Mouse (Mus musculus) urinary bladder, postnatal 0 days (tissue): ENCODE measurements around the gene Armcx4. TPM values are rescaled to one million over a fixed set of nuclear protein-coding genes. Genes with fewer than 3 reads are reported as not detected.

Experiments
- polyA plus RNA-seq: library from polyadenylated mRNA; unstranded; fragments of >200 nt; fragmentation: Nextera tagmentation; extraction: Ambion mirVana; gene quantifications from 2 replicates; pipeline ENCODE4 v1.2.1, GENCODE M21; 2015

The Armcx4 gene
- polyA plus RNA-seq = 1.5 and 1.6 TPM in 2 replicates

GRCm38 (mm10) chrX:134686267-134686666, at the start of gene Armcx4:
Armcx4 (plus strand) TSS chrX:134686519.

GRCm38 (mm10) chrX:134717752-134718308, 31.5 kb downstream of the Armcx4 start, which contains the start of gene Armcx1:
Armcx1 (plus strand) TSS chrX:134717963.

Other genes with a start within 250 kb of the Armcx4 start
- gene Taf7l, start 210.0 kb upstream of the Armcx4 start, polyA plus RNA-seq = not detected in 2 replicates
- gene Timm8a1, start 144.7 kb upstream of the Armcx4 start, polyA plus RNA-seq = 42.5 and 43.2 TPM in 2 replicates
- gene Btk, start 102.9 kb upstream of the Armcx4 start, polyA plus RNA-seq = 0.93 and 2.5 TPM in 2 replicates
- 380 and 391 TPM in 2 replicates for gene Rpl36a, start 100.9 kb upstream of the Armcx4 start, polyA plus RNA-seq
- gene Gla, start 85.4 kb upstream of the Armcx4 start, polyA plus RNA-seq = 5.9 and 6.4 TPM in 2 replicates
- 79.9 and 85.6 TPM in 2 replicates for gene Hnrnph2, start 85.3 kb upstream of the Armcx4 start, polyA plus RNA-seq
- gene Armcx1, start 31.4 kb downstream of the Armcx4 start, polyA plus RNA-seq = 17.7 and 22.6 TPM in 2 replicates
- 6.0 and 6.1 TPM in 2 replicates for gene Armcx6, start 64.9 kb downstream of the Armcx4 start, polyA plus RNA-seq
- gene Armcx3, start 70.1 kb downstream of the Armcx4 start, polyA plus RNA-seq = 41.4 and 50.7 TPM in 2 replicates
- gene Armcx2, start 122.7 kb downstream of the Armcx4 start, polyA plus RNA-seq = 22.7 and 25.9 TPM in 2 replicates